In the genomic region with DNA sequence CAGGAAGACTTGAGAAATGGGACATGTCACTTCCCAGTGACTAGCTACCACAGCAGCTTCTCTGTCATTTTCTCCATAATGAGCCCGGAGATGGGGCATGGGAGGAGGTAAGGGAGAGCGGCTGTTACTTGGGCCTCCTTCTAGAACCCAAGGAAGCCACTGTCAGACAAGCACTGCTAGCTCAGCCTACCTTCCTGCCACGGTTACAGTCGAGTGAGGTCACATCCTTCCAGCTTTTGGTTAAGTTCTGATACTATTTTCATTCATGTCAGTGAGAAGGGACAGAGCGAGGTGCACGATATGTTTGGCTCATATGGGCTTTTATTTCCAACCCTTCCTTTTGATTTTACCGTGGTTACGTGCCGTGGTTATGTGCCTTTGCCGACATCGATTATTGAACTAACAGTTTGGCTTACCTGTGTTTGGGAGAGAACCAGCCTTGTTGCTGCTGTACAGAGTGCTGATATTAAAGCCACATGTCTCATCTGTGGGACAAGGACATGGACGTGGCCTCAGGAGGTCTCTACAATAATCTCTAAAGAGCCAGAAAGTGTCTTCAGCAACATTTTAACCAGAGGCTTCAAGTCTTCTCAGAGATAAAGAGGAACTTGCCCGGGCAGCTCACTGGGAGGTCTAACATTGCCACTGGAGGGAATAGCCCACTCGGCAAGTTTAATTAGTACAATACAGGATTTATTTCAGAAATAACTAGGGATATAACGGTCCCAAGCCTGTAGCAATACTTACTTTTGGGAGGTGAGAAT, we compare ENCODE assay signal across 14 mouse cellular contexts.
DNase-seq lines count a peak whose midpoint lies in the region; ATAC-seq lines count a peak whose summit lies in the region.
"Had no signal": no experiment of that assay in that cellular context is flagged by ENCODE, and none has a peak within 500 bp of the region (broad histone marks: within the 10 kb centered on the region; RNA-seq: fewer than 3 reads in every experiment).

No protein-coding gene starts in this region.

- DNase-seq in spleen, postnatal 36 days (ENCODE audit: low spot score in 2 of 2), result peak; percentile 32 to 35
- DNase-seq in spleen, postnatal 4 days (ENCODE audit: low spot score in 2 of 2), result no peak
- DNase-seq in thymus, postnatal 4 days, result peak; percentile 51
- no peak for DNase-seq in midbrain, embryonic 10.5 days (ENCODE audit: low spot score)
- DNase-seq in adrenal gland, postnatal 25 days, result no peak
- DNase-seq: adrenal gland, postnatal 10 days; cerebellum, adult 11-12 months; kidney, adult 2 months; lung, embryonic 14.5 days; midbrain, embryonic 14.5 days had no signal

- no peak overlapping the region for H3K4me3 ChIP-seq in macrophage (ENCODE audit: inconsistent target)
- no peak overlapping the region for H3K4me3 ChIP-seq in midbrain, embryonic 10.5 days
- H3K4me3 ChIP-seq: neural tube, embryonic 13.5 days had no signal

- H3K79me2 ChIP-seq in macrophage (ENCODE audit: inconsistent target), result no peaks in the 10 kb centered on the region

- H3K36me3 ChIP-seq in macrophage (ENCODE audit: inconsistent target), result no peaks in the 10 kb centered on the region
- no peaks in the 10 kb centered on the region for H3K36me3 ChIP-seq in midbrain, embryonic 10.5 days

- peak overlapping the region; percentile 88 for H3K27ac ChIP-seq in macrophage
- H3K27ac ChIP-seq in midbrain, embryonic 10.5 days (replicated peaks), result no peak overlapping the region
- H3K27ac ChIP-seq: neural tube, embryonic 13.5 days had no signal

- 33% methylated on average over 15 of the region's 15 CpGs for WGBS in macrophage (ENCODE audit: missing documents)
- 87% methylated on average over 15 of the region's 15 CpGs for WGBS in midbrain, embryonic 10.5 days

- no peaks in the 10 kb centered on the region for H3K27me3 ChIP-seq in midbrain, embryonic 10.5 days (ENCODE audit: low read depth, poor library complexity, severe bottlenecking)
- H3K27me3 ChIP-seq: neural tube, embryonic 13.5 days had no signal

- peaks cover 56% of the 10 kb centered on the region for H3K4me1 ChIP-seq in midbrain, embryonic 10.5 days

- no peaks in the 10 kb centered on the region for H3K9me3 ChIP-seq in midbrain, embryonic 10.5 days (replicated peaks)
- H3K9me3 ChIP-seq: neural tube, embryonic 13.5 days had no signal

- peak; percentile 39 for ATAC-seq in granulocyte monocyte progenitor cell, adult 5-6 weeks (replicated peaks; ENCODE audit: poor library complexity, severe bottlenecking)
- ATAC-seq in cerebellum, adult (ENCODE audit: insufficient number of reproducible peaks, low FRiP score, low TSS enrichment), result no peak

Comparison
In these comparisons a context has a peak if more than half of its experiments do, and no peak if none do; other contexts are left out.
1. DNase-seq: peak in spleen, postnatal 36 days (2 of 2) and thymus, postnatal 4 days (single experiment); none in spleen, postnatal 4 days (0 of 2), midbrain, embryonic 10.5 days (single experiment) and adrenal gland, postnatal 25 days (single experiment).